Comparison of ENCODE assay signal across 8 mouse cellular contexts in the genomic region with DNA sequence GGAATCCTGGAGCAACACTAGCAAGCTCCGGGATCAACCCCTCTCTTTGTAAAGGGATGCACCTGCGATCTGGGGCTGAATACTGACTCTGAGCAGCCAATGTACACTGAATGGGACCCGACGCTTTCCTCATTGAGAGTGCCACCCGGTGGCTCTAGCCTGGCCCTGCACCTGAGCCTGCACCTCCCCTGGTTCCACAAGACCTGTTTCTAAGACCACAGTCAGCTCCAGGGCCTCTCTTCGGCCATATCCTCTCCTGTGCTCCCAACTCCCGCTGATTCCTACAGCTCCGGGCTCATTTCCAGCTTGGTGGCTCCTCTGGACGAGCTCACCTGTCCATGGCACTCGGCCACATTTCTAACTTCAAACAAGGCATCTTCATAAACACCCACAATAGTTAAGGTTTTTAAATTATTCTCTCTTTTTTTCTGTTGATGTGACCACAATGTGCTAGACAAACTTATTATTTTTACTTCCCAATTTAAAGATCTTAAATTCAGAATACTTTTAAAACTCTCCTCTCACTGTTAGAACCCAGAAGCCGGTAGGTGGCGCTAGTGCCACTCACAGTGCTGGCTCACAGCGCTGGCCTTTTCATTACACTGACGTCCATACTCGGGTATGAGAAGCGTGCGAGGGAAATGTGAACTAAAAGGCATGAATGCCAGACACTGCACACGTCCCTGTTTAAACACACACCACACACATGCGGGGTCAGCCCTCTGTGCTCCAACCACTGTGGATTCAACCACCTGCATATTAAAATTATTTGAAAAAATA. TPM values are rescaled to one million over a fixed set of nuclear protein-coding genes. Genes with fewer than 3 reads are reported as not detected.
A peak's percentile ranks its signal among the peaks of the same experiment; 100 is the strongest.
DNase-seq lines count a peak whose midpoint lies in the region; ATAC-seq and TF ChIP-seq lines count a peak whose summit lies in the region.

No protein-coding gene starts in this region.

- no peak overlapping the region for H3K4me3 ChIP-seq in left cerebral cortex, adult 2 months

- H3K27ac ChIP-seq in left cerebral cortex, adult 2 months = no peak overlapping the region

- intact Hi-C loops in left cerebral cortex, adult 2 months (cut with DNase I) = loop anchor here (1.0 to 2.0 kb wide), 2 partner anchors 73 to 81 kb away; no protein-coding TSS in a partner anchor

- peak; percentile 88 for ATAC-seq in megakaryocyte-erythroid progenitor cell, adult 5-6 weeks (replicated peaks; ENCODE audit: low FRiP score, low TSS enrichment, poor library complexity, severe bottlenecking)

- TF ChIP-seq CTCF in left cerebral cortex, adult 2 months (IDR thresholded peaks at IDR 0.05) = peak; percentile 74

- DNase-seq in ZHBTc4 (ENCODE audit: low read depth, low spot score) = peak; percentile 79
- peak; percentile 60 to 84 for DNase-seq in cerebellum, postnatal 4 days (ENCODE audit: low spot score in 2 of 2)
- DNase-seq in gastrocnemius, postnatal 10 days = peak; percentile 92
- DNase-seq in hindlimb bud, embryonic 11.5 days (ENCODE audit: extremely low spot score, low read depth, low spot score) = peak; percentile 72
- DNase-seq in left cerebral cortex, adult 2 months (ENCODE audit: extremely low spot score in 1 of 2, low spot score in 2 of 2) = peak; percentile 73 to 78
- peak; percentile 16 to 51 for DNase-seq in right cerebral cortex, postnatal 36 days (ENCODE audit: low spot score in 2 of 2)
- peak; percentile 67 to 81 for DNase-seq in urinary bladder, postnatal 36 days (ENCODE audit: low spot score in 2 of 2)

RNA-seq across cellular contexts. Expression of a gene that starts 48.5 kb away (rescaled TPM):
- total RNA-seq in gastrocnemius, postnatal 10 days (2021) = 10 to 100 TPM; 11.1 to 14.1 TPM
- total RNA-seq in left cerebral cortex, adult 2 months (2021) = 1 to 10 TPM; 1.8 to 1.9 TPM
- total RNA-seq in megakaryocyte-erythroid progenitor cell, adult 5-6 weeks (2014; fragmentation: Nextera tagmentation) = not detected in 2 replicates
- total RNA-seq in megakaryocyte-erythroid progenitor cell, adult 5-6 weeks (2017) = not detected in 2 replicates

RNA-seq across cellular contexts. Expression of a gene that starts 57.9 kb away (rescaled TPM):
- 100 to 1,000 TPM; 188 to 208 TPM for total RNA-seq in gastrocnemius, postnatal 10 days (2021)
- total RNA-seq in left cerebral cortex, adult 2 months (2021) = 100 to 1,000 TPM; 193 to 194 TPM
- 104 and 114 TPM in 2 replicates for total RNA-seq in megakaryocyte-erythroid progenitor cell, adult 5-6 weeks (2014; fragmentation: Nextera tagmentation)
- total RNA-seq in megakaryocyte-erythroid progenitor cell, adult 5-6 weeks (2017) = 142 and 160 TPM in 2 replicates

Comparison
In these comparisons a context has a peak if more than half of its experiments do, and no peak if none do; other contexts are left out.
1. DNase-seq: peak in every context shown above with its lines; median percentile 92 in gastrocnemius, postnatal 10 days; 79 in ZHBTc4; 76 in left cerebral cortex, adult 2 months; 74 in urinary bladder, postnatal 36 days; 72 in cerebellum, postnatal 4 days; 72 in hindlimb bud, embryonic 11.5 days; 34 in right cerebral cortex, postnatal 36 days.
2. RNA of a gene that starts 48.5 kb away (total RNA-seq): 11.1 to 14.1 TPM in gastrocnemius, postnatal 10 days; 1.8 to 1.9 TPM in left cerebral cortex, adult 2 months and not detected in megakaryocyte-erythroid progenitor cell, adult 5-6 weeks; every median in the first group is over 4 times any median in the second.